Mouse (Mus musculus): Measurements from ENCODE around the gene Mkrn1. TPM values are rescaled to one million over a fixed set of nuclear protein-coding genes. Genes with fewer than 3 reads are reported as not detected.

Gene Mkrn1
- polyA plus RNA-seq, 1 experiment from 2014 or later: 59.5 TPM

GRCm38 (mm10) chr6:39403136-39403535 lies 17.1 kb downstream of the Mkrn1 start:
- no peak overlapping the region for H3K9ac ChIP-seq
- H3K36me3 ChIP-seq: peaks cover 38% of the 10 kb centered on the region; the same call in 1 of the 2 replicates
- ATAC-seq (ENCODE audit: insufficient number of reproducible peaks, low FRiP score, low TSS enrichment, low read depth): no peak
- WGBS: 64% methylated on average over 2 of the region's 2 CpGs
- H3K27ac ChIP-seq (replicated peaks): no peak overlapping the region
- no peak overlapping the region for H3K4me2 ChIP-seq (replicated peaks)
- H3K27me3 ChIP-seq: no peaks in the 10 kb centered on the region
- H3K4me1 ChIP-seq: no peaks in the 10 kb centered on the region
- H3K4me3 ChIP-seq (replicated peaks): no peak overlapping the region
- no peaks in the 10 kb centered on the region for H3K9me3 ChIP-seq (replicated peaks)

- H3K9ac ChIP-seq: no peak overlapping the region
- H3K4me3 ChIP-seq (replicated peaks): no peak overlapping the region
- no peaks in the 10 kb centered on the region for H3K27me3 ChIP-seq
- no peak overlapping the region for H3K27ac ChIP-seq (replicated peaks)
- no peak overlapping the region for H3K4me2 ChIP-seq (replicated peaks)
- 76% methylated on average over 7 of the region's 7 CpGs for WGBS
- peaks cover 45% of the 10 kb centered on the region for H3K36me3 ChIP-seq
- no peaks in the 10 kb centered on the region for H3K9me3 ChIP-seq (replicated peaks)
- H3K4me1 ChIP-seq: no peaks in the 10 kb centered on the region
- no peak for ATAC-seq (ENCODE audit: insufficient number of reproducible peaks, low FRiP score, low TSS enrichment, low read depth)
Measured at GRCm38 (mm10) chr6:39400343-39400742, 19.9 kb downstream of the Mkrn1 start.

- WGBS: 73% methylated on average over 9 of the region's 9 CpGs
Measured at GRCm38 (mm10) chr6:39398342-39398741, 21.9 kb downstream of the Mkrn1 start.

GRCm38 (mm10) chr6:39397046-39397445 lies 23.2 kb downstream of the Mkrn1 start:
- H3K36me3 ChIP-seq: peaks cover 33% of the 10 kb centered on the region
- H3K4me3 ChIP-seq (replicated peaks): no peak overlapping the region
- H3K27ac ChIP-seq (replicated peaks): no peak overlapping the region
- ATAC-seq (ENCODE audit: insufficient number of reproducible peaks, low FRiP score, low TSS enrichment, low read depth): no peak
- H3K27me3 ChIP-seq: no peaks in the 10 kb centered on the region
- no peak overlapping the region for H3K9ac ChIP-seq
- H3K9me3 ChIP-seq (replicated peaks): no peaks in the 10 kb centered on the region
- H3K4me2 ChIP-seq (replicated peaks): no peak overlapping the region
- 90% methylated on average over 6 of the region's 6 CpGs for WGBS
- no peaks in the 10 kb centered on the region for H3K4me1 ChIP-seq

More at GRCm38 (mm10) chr6:39398342-39398741, 21.9 kb downstream of the Mkrn1 start:
- Histone ChIP-seq H3K27me3 (no peaks in the 10 kb centered on the region), H3K36me3 (peaks cover 33% of the 10 kb centered on the region), H3K9ac (no peak overlapping the region), H3K4me1 (no peaks in the 10 kb centered on the region), H3K4me2 (replicated peaks) (no peak overlapping the region), H3K27ac (replicated peaks) (no peak overlapping the region), H3K9me3 (replicated peaks) (no peaks in the 10 kb centered on the region), H3K4me3 (replicated peaks) (no peak overlapping the region)
- no peak for ATAC-seq (ENCODE audit: insufficient number of reproducible peaks, low FRiP score, low TSS enrichment, low read depth)

- Histone ChIP-seq H3K27me3 (no peaks in the 10 kb centered on the region), H3K9me3 (replicated peaks) (no peaks in the 10 kb centered on the region), H3K36me3 (peaks cover 33% of the 10 kb centered on the region), H3K4me3 (replicated peaks) (no peak overlapping the region), H3K4me2 (replicated peaks) (no peak overlapping the region), H3K9ac (no peak overlapping the region), H3K4me1 (no peaks in the 10 kb centered on the region), H3K27ac (replicated peaks) (no peak overlapping the region)
- no peak for ATAC-seq (ENCODE audit: insufficient number of reproducible peaks, low FRiP score, low TSS enrichment, low read depth)
- WGBS: 73% methylated on average over 4 of the region's 4 CpGs
Measured at GRCm38 (mm10) chr6:39395916-39396315, 24.3 kb downstream of the Mkrn1 start.

GRCm38 (mm10) chr6:39395471-39395870 lies 24.8 kb downstream of the Mkrn1 start:
- Histone ChIP-seq H3K9me3 (replicated peaks) (no peaks in the 10 kb centered on the region), H3K4me3 (replicated peaks) (no peak overlapping the region), H3K27ac (replicated peaks) (no peak overlapping the region), H3K36me3 (peaks cover 33% of the 10 kb centered on the region), H3K4me1 (no peaks in the 10 kb centered on the region), H3K27me3 (no peaks in the 10 kb centered on the region), H3K4me2 (replicated peaks) (no peak overlapping the region), H3K9ac (no peak overlapping the region)
- WGBS: 85% methylated on average over 4 of the region's 4 CpGs
- ATAC-seq (ENCODE audit: insufficient number of reproducible peaks, low FRiP score, low TSS enrichment, low read depth): no peak

- Histone ChIP-seq H3K9me3 (replicated peaks) (no peaks in the 10 kb centered on the region), H3K27me3 (no peaks in the 10 kb centered on the region), H3K4me3 (replicated peaks) (no peak overlapping the region), H3K4me2 (replicated peaks) (no peak overlapping the region), H3K36me3 (no peaks in the 10 kb centered on the region), H3K4me1 (no peaks in the 10 kb centered on the region), H3K9ac (no peak overlapping the region), H3K27ac (replicated peaks) (no peak overlapping the region)
- no peak for ATAC-seq (ENCODE audit: insufficient number of reproducible peaks, low FRiP score, low TSS enrichment, low read depth)
- 90% methylated on average over 2 of the region's 2 CpGs for WGBS
Measured at GRCm38 (mm10) chr6:39389988-39390387, 30.3 kb downstream of the Mkrn1 start.

GRCm38 (mm10) chr6:39381125-39381880 lies 39.0 kb downstream of the Mkrn1 start, which contains the start of gene Rab19:
TSS of gene Rab19 (plus strand) at chr6:39381175.
- Histone ChIP-seq H3K4me1 (peaks cover 9% of the 10 kb centered on the region), H3K9ac (no peak within 1 kb of the TSS), H3K27me3 (peaks cover 6% of the 10 kb centered on the region), H3K27ac (replicated peaks) (no peak within 1 kb of the TSS), H3K9me3 (replicated peaks) (no peaks in the 10 kb centered on the region), H3K36me3 (no peaks in the 10 kb centered on the region), H3K4me3 (replicated peaks) (peak within 1 kb of the TSS; percentile 35), H3K4me2 (replicated peaks) (peak within 1 kb of the TSS; percentile 58)
- WGBS: 8% methylated on average over 20 of the region's 20 CpGs
- ATAC-seq (ENCODE audit: insufficient number of reproducible peaks, low FRiP score, low TSS enrichment, low read depth): no peak

GRCm38 (mm10) chr6:39380276-39380675 lies 40.0 kb downstream of the Mkrn1 start:
- peaks cover 18% of the 10 kb centered on the region for H3K4me1 ChIP-seq
- no peaks in the 10 kb centered on the region for H3K9me3 ChIP-seq (replicated peaks)
- H3K27me3 ChIP-seq: peaks cover 6% of the 10 kb centered on the region
- no peaks in the 10 kb centered on the region for H3K36me3 ChIP-seq
- WGBS: 79% methylated on average over 3 of the region's 3 CpGs
- H3K9ac ChIP-seq: no peak overlapping the region
- no peak for ATAC-seq (ENCODE audit: insufficient number of reproducible peaks, low FRiP score, low TSS enrichment, low read depth)
- H3K27ac ChIP-seq (replicated peaks): no peak overlapping the region
- no peak overlapping the region for H3K4me3 ChIP-seq (replicated peaks)
- H3K4me2 ChIP-seq (replicated peaks): no peak overlapping the region

- Histone ChIP-seq H3K9ac (no peak overlapping the region), H3K4me3 (replicated peaks) (no peak overlapping the region), H3K27ac (replicated peaks) (no peak overlapping the region), H3K36me3 (no peaks in the 10 kb centered on the region), H3K4me1 (peaks cover 18% of the 10 kb centered on the region), H3K9me3 (replicated peaks) (no peaks in the 10 kb centered on the region), H3K4me2 (replicated peaks) (no peak overlapping the region), H3K27me3 (peaks cover 6% of the 10 kb centered on the region)
- no peak for ATAC-seq (ENCODE audit: insufficient number of reproducible peaks, low FRiP score, low TSS enrichment, low read depth)
- 73% methylated on average over 8 of the region's 8 CpGs for WGBS
Measured at GRCm38 (mm10) chr6:39379749-39380148, 40.5 kb downstream of the Mkrn1 start.

GRCm38 (mm10) chr6:39379224-39379623 lies 41.0 kb downstream of the Mkrn1 start:
- 50% methylated on average over 4 of the region's 4 CpGs for WGBS
- H3K36me3 ChIP-seq: no peaks in the 10 kb centered on the region
- no peak for ATAC-seq (ENCODE audit: insufficient number of reproducible peaks, low FRiP score, low TSS enrichment, low read depth)
- H3K9ac ChIP-seq: no peak overlapping the region
- no peak overlapping the region for H3K4me2 ChIP-seq (replicated peaks)
- H3K4me3 ChIP-seq (replicated peaks): no peak overlapping the region
- peaks cover 24% of the 10 kb centered on the region for H3K4me1 ChIP-seq
- no peak overlapping the region for H3K27ac ChIP-seq (replicated peaks)
- peaks cover 6% of the 10 kb centered on the region for H3K27me3 ChIP-seq
- H3K9me3 ChIP-seq (replicated peaks): no peaks in the 10 kb centered on the region
